Mouse (Mus musculus) embryonic facial prominence, embryonic 14.5 days (tissue): Measurements from ENCODE around the gene Ampd1. TPM values are rescaled to one million over a fixed set of nuclear protein-coding genes. Genes with fewer than 3 reads are reported as not detected.

ENCODE experiments used
- ATAC-seq: fragments of 200-750 bp; cut with Nextera tagmentation; 2 replicates; pipeline ENCODE4 v1.8.0; 2017; ENCODE audit warnings: low read depth, moderate number of reproducible peaks, moderate TSS enrichment
- DNase-seq: peaks from one replicate; pipeline ENCODE4 v3.0.0-alpha.2; 2015; ENCODE audit warnings: low spot score
- H3K27ac ChIP-seq: fragments of 300-500 bp; sonication (generic); replicated peaks from 2 replicates; pipeline ENCODE4 v1.5.1; 2014; ENCODE audit warnings: low read depth, mild to moderate bottlenecking, low read length, moderate library complexity
- H3K27me3 ChIP-seq: fragments of 300-500 bp; sonication (generic); replicated peaks from 2 replicates; pipeline ENCODE4 v1.6.1; 2014; ENCODE audit warnings: low read length; ENCODE audit not compliant: control insufficient read depth, insufficient read depth
- H3K36me3 ChIP-seq: fragments of 300-500 bp; sonication (generic); 2 replicates; pipeline ENCODE4 v1.6.1; 2014; ENCODE audit warnings: low read length, mixed read lengths; ENCODE audit not compliant: control insufficient read depth, insufficient read depth
- H3K4me1 ChIP-seq: fragments of 300-500 bp; sonication (generic); 2 replicates; pipeline ENCODE4 v1.6.1; 2014; ENCODE audit warnings: antibody characterized with exemption, low read length; ENCODE audit not compliant: control insufficient read depth, insufficient read depth
- H3K4me2 ChIP-seq: fragments of 300-500 bp; sonication (generic); 2 replicates; pipeline ENCODE4 v1.6.1; 2014; ENCODE audit warnings: low read depth, mild to moderate bottlenecking, low read length, moderate library complexity, mixed read lengths
- H3K4me3 ChIP-seq: fragments of 300-500 bp; sonication (generic); 2 replicates; pipeline ENCODE4 v1.5.1; 2014; ENCODE audit warnings: low read depth, mild to moderate bottlenecking, low read length
- H3K9ac ChIP-seq: fragments of 300-500 bp; sonication (generic); 2 replicates; pipeline ENCODE4 v1.6.1; 2014; ENCODE audit warnings: low read depth, mild to moderate bottlenecking, low read length, moderate library complexity, mixed read lengths
- H3K9me3 ChIP-seq: fragments of 300-500 bp; sonication (generic); 2 replicates; pipeline ENCODE4 v1.6.1; 2016; ENCODE audit warnings: low read length; ENCODE audit not compliant: control insufficient read depth
- WGBS: fragments of 180-500 bp; shearing (Covaris S2); extraction: QIAGEN DNeasy Blood & Tissue Kit; methylation state at CpG from one replicate; pipeline ENCODE4 v1.1.7; 2014; 5-methylcytosine and 5-hydroxymethylcytosine counted together
- polyA plus RNA-seq: library from polyadenylated mRNA; unstranded; fragments of >200 nt; fragmentation: Nextera tagmentation; extraction: Ambion mirVana; gene quantifications from 2 replicates; pipeline ENCODE4 v1.2.1, GENCODE M21; 2014

Ampd1 gene
- polyA plus RNA-seq, 1 experiment from 2014 or later, result 23.9 TPM

DNA sequence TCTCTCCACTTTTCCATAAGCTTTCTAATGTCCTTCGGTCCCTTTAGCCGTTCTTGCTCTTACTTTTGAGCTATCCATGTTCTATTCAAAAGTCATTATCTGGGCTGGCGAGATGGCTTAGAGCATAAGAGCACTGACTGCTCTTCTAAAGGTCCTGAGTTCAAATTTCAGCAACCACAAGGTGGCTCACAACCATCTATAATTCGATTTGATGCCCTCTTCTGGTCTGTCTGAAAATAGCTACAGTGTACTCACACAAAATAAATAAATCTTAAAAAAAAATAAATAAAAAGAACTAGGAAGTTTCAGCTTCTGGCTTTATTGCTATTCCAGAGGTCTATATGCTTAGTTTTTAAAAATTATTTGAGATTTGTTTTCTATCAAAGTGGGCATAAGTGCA, 74.0 kb downstream of the Ampd1 start:
- Histone ChIP-seq H3K27ac (no peak overlapping the region), H3K9me3 (no peaks in the 10 kb centered on the region), H3K4me1 (no peaks in the 10 kb centered on the region), H3K36me3 (peaks cover 27% of the 10 kb centered on the region), H3K4me3 (no peak overlapping the region), H3K9ac (no peak overlapping the region), H3K4me2 (no peak overlapping the region), H3K27me3 (no peaks in the 10 kb centered on the region)
- 79% methylated on average over 4 of the region's 4 CpGs for WGBS
- DNase-seq, result no peak
- no peak for ATAC-seq

DNA sequence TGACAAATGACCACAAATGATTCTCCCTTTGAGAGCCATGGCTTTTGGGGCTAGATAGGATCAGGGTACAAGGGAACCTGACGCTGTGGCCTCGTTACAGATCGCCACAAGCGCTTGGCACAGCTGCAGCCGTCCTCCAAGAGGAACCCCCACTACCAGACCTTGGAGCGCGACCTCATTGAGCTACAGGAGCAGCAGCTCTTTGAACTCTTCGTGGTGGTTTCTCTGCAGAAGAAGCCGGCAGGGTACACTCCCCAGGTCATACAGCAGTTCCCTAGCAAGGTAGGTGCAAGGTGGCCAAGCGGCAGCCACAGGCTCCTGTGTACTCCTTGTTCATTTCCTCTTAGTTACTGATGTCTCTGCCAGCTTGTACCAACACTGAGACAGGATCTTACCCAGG, 75.1 kb downstream of the Ampd1 start:
- Histone ChIP-seq H3K27ac (no peak overlapping the region), H3K4me1 (no peaks in the 10 kb centered on the region), H3K4me3 (no peak overlapping the region), H3K36me3 (peaks cover 38% of the 10 kb centered on the region), H3K4me2 (no peak overlapping the region), H3K9me3 (no peaks in the 10 kb centered on the region), H3K27me3 (no peaks in the 10 kb centered on the region), H3K9ac (no peak overlapping the region)
- no peak for DNase-seq
- ATAC-seq, result no peak
- WGBS, result 87% methylated on average over 10 of the region's 10 CpGs

Other genes starting within 250 kb of the Ampd1 start
- not detected in 2 replicates for gene Sycp1, start 137.9 kb upstream of the Ampd1 start, polyA plus RNA-seq
- gene Nr1h5, start 109.9 kb upstream of the Ampd1 start, polyA plus RNA-seq, result 0.06 TPM in 1 of 2 replicates, not detected in the other
- gene Sike1, start 78.3 kb upstream of the Ampd1 start, polyA plus RNA-seq, result 59.4 and 61.8 TPM in 2 replicates
- 335 and 377 TPM in 2 replicates for gene Csde1, start 53.6 kb upstream of the Ampd1 start, polyA plus RNA-seq
- 94.2 and 103 TPM in 2 replicates for gene Nras, start 15.7 kb upstream of the Ampd1 start, polyA plus RNA-seq
- 7.6 and 8.5 TPM in 2 replicates for gene Dennd2c, start 28.6 kb downstream of the Ampd1 start, polyA plus RNA-seq
- 143 and 163 TPM in 2 replicates for gene Bcas2, start 97.6 kb downstream of the Ampd1 start, polyA plus RNA-seq
- 16.1 and 17.3 TPM in 2 replicates for gene Trim33, start 205.3 kb downstream of the Ampd1 start, polyA plus RNA-seq